Mouse (Mus musculus): ENCODE measurements around the gene Diaph3. TPM values are rescaled to one million over a fixed set of nuclear protein-coding genes. Genes with fewer than 3 reads are reported as not detected.

Diaph3 gene
- 5.8 and 6.5 TPM in 2 replicates for polyA plus RNA-seq (2016; fragmentation: Nextera tagmentation; extraction: Ambion mirVana)

DNA sequence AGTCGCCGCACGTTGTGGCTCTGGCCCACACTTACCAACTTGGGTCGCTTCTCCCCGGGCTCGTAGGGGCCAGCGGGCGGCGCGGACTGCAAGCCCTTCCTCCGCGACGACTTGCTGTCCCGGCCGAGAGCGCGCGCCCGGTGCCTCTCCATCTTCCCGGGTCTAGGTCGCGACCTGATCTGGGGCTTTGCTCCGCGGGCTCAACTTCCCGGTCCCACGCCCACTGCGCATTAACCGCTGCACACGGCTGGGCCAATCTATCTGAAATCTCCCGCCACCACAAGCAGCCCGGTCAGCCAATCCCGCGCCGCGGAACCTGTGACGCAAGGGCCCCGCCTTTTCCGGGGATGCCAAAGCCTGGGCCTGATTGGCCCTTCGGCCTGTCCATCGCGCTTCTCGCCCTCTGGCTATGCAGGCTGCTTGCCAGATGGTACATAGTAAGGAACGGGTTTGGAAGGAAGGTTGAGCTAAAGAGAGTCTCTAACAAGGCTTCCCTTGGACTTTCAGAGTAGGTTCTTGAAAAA lies at the start of gene Diaph3:
Diaph3 (minus strand) TSS at position 273 of the 524 bp plus-strand sequence.
- Histone ChIP-seq H3K27me3 (replicated peaks) (no peaks in the 10 kb centered on the region), H3K9me3 (no peaks in the 10 kb centered on the region), H3K4me2 (replicated peaks) (peak within 1 kb of the TSS; percentile 90), H3K36me3 (no peaks in the 10 kb centered on the region), H3K4me3 (peak within 1 kb of the TSS; percentile 71), H3K9ac (peak within 1 kb of the TSS; percentile 38; the same call in 1 of the 2 replicates), H3K4me1 (no peaks in the 10 kb centered on the region; the same call in 1 of the 2 replicates), H3K27ac (no peak within 1 kb of the TSS)
- WGBS, result 0% methylated on average over 43 of the region's 43 CpGs
- peak; percentile 100 for ATAC-seq (ENCODE audit: low FRiP score, low read depth)

DNA sequence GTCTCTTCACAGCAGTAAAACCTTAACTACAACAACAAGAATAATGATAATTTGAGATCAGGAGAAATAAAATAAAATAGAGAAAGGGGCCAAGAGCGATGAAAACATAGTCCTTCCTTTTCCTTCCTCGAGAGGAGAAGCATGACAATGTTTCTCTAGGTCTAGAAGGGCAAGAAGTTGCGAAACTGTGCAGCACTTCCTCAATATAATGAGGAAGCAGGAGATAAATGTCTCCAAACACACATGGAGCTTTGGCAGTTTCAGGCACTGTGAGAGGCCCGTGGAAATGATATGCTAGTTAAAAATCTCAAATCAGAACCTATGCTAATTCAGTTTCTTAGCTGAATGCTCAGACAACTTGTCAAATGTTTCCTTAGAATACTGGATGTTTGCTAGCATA lies 49.6 kb upstream of the Diaph3 start:
- H3K9ac ChIP-seq, result no peak overlapping the region
- no peaks in the 10 kb centered on the region for H3K36me3 ChIP-seq
- H3K9me3 ChIP-seq, result no peaks in the 10 kb centered on the region
- H3K4me1 ChIP-seq, result no peaks in the 10 kb centered on the region
- ATAC-seq (ENCODE audit: low FRiP score, low read depth), result no peak
- H3K4me2 ChIP-seq (replicated peaks), result no peak overlapping the region
- no peak overlapping the region for H3K27ac ChIP-seq
- no peaks in the 10 kb centered on the region for H3K27me3 ChIP-seq (replicated peaks)
- 87% methylated on average over 4 of the region's 4 CpGs for WGBS
- H3K4me3 ChIP-seq, result no peak overlapping the region

DNA sequence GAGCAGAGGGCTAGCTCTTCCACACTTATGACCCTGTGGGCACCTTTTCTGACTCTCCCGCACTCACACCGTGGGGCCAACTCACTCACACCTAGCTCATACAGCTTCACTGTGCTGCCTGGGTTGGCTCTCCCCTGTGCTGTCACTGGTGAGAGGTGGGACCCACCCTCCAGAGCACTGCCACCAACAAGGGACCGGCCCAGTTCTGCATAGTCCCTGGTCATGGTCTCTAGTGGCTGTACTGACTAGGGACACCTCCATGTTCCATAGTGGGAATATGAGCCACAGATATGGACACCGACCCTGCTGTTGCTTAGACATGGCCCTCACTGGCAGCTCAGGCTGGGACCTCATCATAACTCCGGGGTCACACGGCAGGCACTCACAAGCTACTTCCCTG lies 30.5 kb upstream of the Diaph3 start:
- H3K4me1 ChIP-seq, result no peaks in the 10 kb centered on the region
- H3K27ac ChIP-seq, result no peak overlapping the region
- no peak; the same call in 1 of the 2 replicates for ATAC-seq (ENCODE audit: low FRiP score, low read depth)
- H3K9me3 ChIP-seq, result no peaks in the 10 kb centered on the region
- no peak overlapping the region for H3K4me2 ChIP-seq (replicated peaks)
- WGBS, result 88% methylated on average over 6 of the region's 6 CpGs
- no peak overlapping the region for H3K4me3 ChIP-seq
- no peak overlapping the region for H3K9ac ChIP-seq
- no peaks in the 10 kb centered on the region for H3K27me3 ChIP-seq (replicated peaks)
- H3K36me3 ChIP-seq, result no peaks in the 10 kb centered on the region

DNA sequence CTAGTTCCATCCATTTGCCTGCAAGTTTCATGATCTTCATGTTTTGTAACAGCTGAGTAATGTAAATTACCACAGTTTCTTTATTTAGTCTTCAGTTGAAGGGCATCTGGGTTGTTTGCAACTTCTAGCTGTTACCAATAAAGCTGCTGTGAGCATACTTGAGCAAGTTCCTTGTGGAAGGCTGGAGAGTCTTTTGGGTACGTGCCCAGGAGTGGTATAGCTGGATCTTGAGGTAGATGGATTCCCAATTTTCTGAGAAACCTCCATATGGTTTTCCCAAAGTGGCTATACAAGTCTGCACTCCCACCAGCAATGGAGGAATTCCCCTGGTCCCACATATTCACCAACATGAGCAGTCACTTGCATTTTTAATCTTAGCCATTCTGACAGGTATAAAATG lies 28.1 kb upstream of the Diaph3 start:
- no peak overlapping the region for H3K4me2 ChIP-seq (replicated peaks)
- H3K9me3 ChIP-seq, result no peaks in the 10 kb centered on the region
- H3K27me3 ChIP-seq (replicated peaks), result no peaks in the 10 kb centered on the region
- no peak overlapping the region for H3K4me3 ChIP-seq
- 70% methylated on average over 1 of the region's 1 CpGs for WGBS
- H3K4me1 ChIP-seq, result no peaks in the 10 kb centered on the region
- no peak for ATAC-seq (ENCODE audit: low FRiP score, low read depth)
- no peak overlapping the region for H3K27ac ChIP-seq
- H3K36me3 ChIP-seq, result no peaks in the 10 kb centered on the region
- no peak overlapping the region for H3K9ac ChIP-seq

DNA sequence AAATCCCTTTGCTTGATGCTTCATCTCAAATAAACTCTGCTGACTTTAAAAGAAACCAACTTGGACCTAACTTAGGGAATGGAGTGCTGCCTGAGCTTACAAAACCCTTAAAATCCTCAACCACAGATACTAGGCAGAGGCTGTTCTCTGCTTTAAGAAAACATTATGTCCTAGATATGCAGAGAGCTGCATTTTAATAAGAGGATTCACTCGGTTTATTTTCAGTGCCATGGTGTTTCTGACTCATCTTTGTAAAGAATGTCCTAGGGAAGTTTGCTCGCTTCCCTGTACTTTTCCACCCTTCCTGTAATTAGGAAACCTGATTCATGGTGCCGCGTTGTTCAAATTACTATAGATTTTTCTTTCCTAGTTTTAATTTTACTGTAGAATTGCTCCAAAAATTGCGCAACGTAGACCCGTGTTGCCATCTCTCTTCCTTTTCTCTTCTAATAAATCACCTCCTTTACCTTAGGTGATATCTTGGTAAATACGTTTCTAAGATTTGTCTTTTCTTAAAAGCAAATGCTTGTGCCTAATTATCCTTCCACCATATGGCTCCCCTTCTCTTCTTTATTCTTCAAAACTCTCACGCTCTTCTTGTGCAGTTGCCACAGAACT lies 14.7 kb upstream of the Diaph3 start:
- no peaks in the 10 kb centered on the region for H3K4me1 ChIP-seq
- no peaks in the 10 kb centered on the region for H3K27me3 ChIP-seq (replicated peaks)
- H3K36me3 ChIP-seq, result no peaks in the 10 kb centered on the region
- no peak for ATAC-seq (ENCODE audit: low FRiP score, low read depth)
- H3K9me3 ChIP-seq, result no peaks in the 10 kb centered on the region
- no peak overlapping the region for H3K9ac ChIP-seq
- WGBS, result 85% methylated on average over 9 of the region's 9 CpGs
- H3K27ac ChIP-seq, result no peak overlapping the region
- H3K4me2 ChIP-seq (replicated peaks), result no peak overlapping the region
- H3K4me3 ChIP-seq, result no peak overlapping the region

DNA sequence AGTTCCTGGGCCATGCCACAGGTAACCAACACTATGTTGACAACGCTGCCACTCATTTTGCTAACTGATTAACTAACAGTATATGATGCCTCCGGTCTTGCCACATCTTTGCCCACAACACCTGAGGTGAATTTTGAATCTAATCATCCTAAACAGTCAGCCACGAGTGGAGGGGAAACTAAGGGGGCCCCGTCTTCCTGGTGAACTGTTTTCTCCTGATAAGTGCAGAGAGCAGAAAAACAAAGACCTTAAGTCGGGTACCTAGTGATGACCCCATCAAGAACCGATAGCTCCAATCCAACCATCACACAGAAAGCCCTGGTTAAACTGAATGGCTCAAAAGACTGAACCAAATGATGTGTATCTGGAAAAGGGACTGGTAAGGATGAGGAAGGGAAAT lies 8.6 kb upstream of the Diaph3 start:
- 85% methylated on average over 6 of the region's 6 CpGs for WGBS
- no peak for ATAC-seq (ENCODE audit: low FRiP score, low read depth)
- no peaks in the 10 kb centered on the region for H3K4me1 ChIP-seq

DNA sequence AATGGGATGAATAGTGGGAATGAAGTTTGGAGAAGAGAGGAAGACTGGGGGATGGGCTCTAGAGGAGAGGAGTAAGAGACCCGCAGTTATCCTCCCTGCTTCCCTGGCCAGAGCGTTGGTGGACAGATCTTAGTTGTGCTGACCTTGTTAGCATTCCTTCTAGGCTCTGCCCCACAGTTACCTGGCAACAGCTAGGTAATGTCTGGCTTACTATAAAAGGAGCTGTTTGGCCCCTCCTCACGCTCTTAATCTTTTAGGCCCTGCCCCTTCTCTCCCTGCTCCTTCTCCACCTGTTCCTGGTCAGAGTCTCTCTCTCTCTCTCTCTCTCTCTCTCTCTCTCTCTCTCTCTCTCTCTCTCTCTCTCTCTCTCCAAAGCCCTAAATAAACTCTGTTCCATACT lies 5.7 kb upstream of the Diaph3 start:
- H3K27me3 ChIP-seq (replicated peaks), result no peaks in the 10 kb centered on the region
- H3K27ac ChIP-seq, result no peak overlapping the region
- H3K4me3 ChIP-seq, result no peak overlapping the region
- WGBS, result 35% methylated on average over 3 of the region's 3 CpGs
- no peak overlapping the region for H3K4me2 ChIP-seq (replicated peaks)
- no peak for ATAC-seq (ENCODE audit: low FRiP score, low read depth)
- H3K9me3 ChIP-seq, result no peaks in the 10 kb centered on the region
- no peak overlapping the region for H3K9ac ChIP-seq
- H3K4me1 ChIP-seq, result no peaks in the 10 kb centered on the region
- H3K36me3 ChIP-seq, result no peaks in the 10 kb centered on the region

More for the DNA sequence above, 8.6 kb upstream of the Diaph3 start:
- H3K9ac ChIP-seq, result no peak overlapping the region
- no peak overlapping the region for H3K4me2 ChIP-seq (replicated peaks)
- no peaks in the 10 kb centered on the region for H3K9me3 ChIP-seq
- H3K27me3 ChIP-seq (replicated peaks), result no peaks in the 10 kb centered on the region
- H3K36me3 ChIP-seq, result no peaks in the 10 kb centered on the region
- H3K27ac ChIP-seq, result no peak overlapping the region
- no peak overlapping the region for H3K4me3 ChIP-seq

DNA sequence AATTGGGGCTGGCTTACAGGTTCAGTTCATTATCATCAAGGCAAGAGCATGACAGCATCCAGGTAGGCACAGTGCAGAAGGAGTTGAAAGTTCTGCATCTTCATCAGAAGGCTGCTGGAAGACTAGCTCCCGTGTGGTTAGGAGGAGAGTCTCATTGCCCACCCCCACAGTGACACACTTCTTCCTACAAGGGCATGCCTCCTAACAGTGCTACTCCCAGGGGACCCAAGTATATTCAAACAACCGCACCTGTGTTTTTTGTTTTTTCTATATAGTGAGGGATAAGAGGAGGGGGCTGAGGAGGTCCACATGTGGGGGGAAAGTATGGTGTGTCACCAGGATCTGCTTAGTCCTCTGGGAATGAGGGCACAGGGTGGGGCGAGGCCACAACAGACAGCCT lies 4.3 kb upstream of the Diaph3 start:
- H3K27me3 ChIP-seq (replicated peaks), result no peaks in the 10 kb centered on the region
- H3K4me1 ChIP-seq, result no peaks in the 10 kb centered on the region; the same call in 1 of the 2 replicates
- no peaks in the 10 kb centered on the region for H3K9me3 ChIP-seq
- ATAC-seq (ENCODE audit: low FRiP score, low read depth), result no peak
- no peak overlapping the region for H3K9ac ChIP-seq
- H3K27ac ChIP-seq, result no peak overlapping the region
- H3K4me3 ChIP-seq, result no peak overlapping the region
- no peak overlapping the region for H3K4me2 ChIP-seq (replicated peaks)
- WGBS, result 85% methylated on average over 3 of the region's 3 CpGs
- no peaks in the 10 kb centered on the region for H3K36me3 ChIP-seq

DNA sequence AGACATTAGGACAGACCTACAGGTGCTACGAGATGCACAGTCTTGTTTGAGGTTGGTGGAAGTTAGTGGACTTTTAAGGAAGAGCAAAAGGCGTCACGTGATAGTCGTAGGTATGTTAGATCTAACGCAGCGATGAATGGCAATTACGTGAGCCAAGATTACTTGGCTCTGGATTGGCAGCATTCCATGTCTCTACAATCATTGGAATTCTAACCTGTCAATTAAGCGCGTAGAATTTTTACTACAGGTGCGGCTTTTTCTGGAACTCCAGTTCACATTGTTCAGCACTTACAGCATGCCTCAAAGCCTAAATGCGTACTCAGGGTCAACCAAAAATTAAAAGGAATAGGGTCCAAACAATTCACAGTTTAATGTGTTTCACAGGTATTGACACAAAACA lies 742 bp upstream of the Diaph3 start:
- Histone ChIP-seq H3K9ac (no peak overlapping the region), H3K36me3 (no peaks in the 10 kb centered on the region), H3K4me3 (no peak overlapping the region), H3K27ac (no peak overlapping the region), H3K9me3 (no peaks in the 10 kb centered on the region), H3K4me2 (replicated peaks) (peak overlapping the region; percentile 90), H3K4me1 (no peaks in the 10 kb centered on the region; the same call in 1 of the 2 replicates), H3K27me3 (replicated peaks) (no peaks in the 10 kb centered on the region)
- 88% methylated on average over 11 of the region's 11 CpGs for WGBS
- ATAC-seq (ENCODE audit: low FRiP score, low read depth), result peak; percentile 5; the same call in 1 of the 2 replicates

DNA sequence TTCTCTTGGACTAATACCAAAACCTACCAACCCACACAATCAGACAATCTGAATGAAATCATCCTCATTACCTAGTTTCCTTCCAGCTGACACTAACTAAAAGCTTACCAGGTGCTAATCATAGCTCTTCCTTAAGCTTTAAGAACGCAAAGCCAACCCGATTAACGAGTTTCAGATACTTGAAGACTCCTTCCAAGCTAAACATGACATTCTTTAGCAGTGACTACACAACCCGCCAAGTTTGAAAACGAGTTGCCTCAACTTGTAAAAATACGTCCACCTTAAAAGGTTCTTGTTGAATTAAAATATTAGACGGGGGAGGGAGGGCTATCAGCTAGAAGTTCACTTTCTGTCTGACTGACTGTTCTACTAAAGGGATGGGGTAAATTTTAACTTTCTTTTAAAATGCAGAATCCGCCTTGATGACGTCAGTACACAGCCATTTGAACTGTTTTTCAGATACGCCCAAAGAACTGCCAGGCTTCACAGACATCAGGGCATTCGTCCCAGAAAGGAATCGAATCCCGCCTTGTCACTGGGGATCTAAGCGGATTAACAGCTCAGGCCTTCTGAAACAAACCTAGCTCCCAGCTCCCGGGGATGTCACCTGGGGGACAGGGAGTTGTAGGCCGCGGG lies 590 bp downstream of the Diaph3 start:
- H3K4me1 ChIP-seq, result no peaks in the 10 kb centered on the region; the same call in 1 of the 2 replicates
- peak overlapping the region; percentile 90 for H3K4me2 ChIP-seq (replicated peaks)
- H3K9ac ChIP-seq, result peak overlapping the region; percentile 38; the same call in 1 of the 2 replicates
- ATAC-seq (ENCODE audit: low FRiP score, low read depth), result peak; percentile 34
- H3K36me3 ChIP-seq, result no peaks in the 10 kb centered on the region
- 8% methylated on average over 17 of the region's 17 CpGs for WGBS
- H3K27ac ChIP-seq, result no peak overlapping the region
- H3K4me3 ChIP-seq, result peak overlapping the region; percentile 71
- no peaks in the 10 kb centered on the region for H3K27me3 ChIP-seq (replicated peaks)
- H3K9me3 ChIP-seq, result no peaks in the 10 kb centered on the region

DNA sequence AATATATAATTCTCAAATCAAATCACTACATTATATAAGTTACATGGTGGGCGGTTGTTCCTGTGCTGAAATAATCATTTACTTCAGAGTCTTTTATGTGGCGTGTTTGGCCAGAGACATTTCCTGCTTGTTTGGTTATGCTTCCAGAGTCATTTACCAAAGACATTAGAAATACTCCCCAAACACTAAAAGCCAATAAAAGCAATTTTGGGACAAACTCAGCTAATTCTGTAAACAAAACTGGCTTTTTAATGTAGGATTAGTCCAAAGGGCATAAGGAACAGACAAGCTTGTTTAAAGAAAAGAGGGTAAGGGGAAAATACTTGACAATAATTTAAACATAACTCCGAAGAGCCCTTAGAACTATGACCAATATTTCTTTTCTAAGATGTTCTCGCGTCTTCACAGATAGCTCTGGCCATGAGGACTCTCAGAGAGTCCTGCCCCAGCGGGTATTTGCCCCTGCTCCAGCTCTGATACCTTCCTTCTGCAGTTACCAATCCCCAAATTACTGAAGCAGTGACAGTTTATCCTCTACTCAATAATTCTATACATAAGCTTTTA lies 14.9 kb downstream of the Diaph3 start:
- Histone ChIP-seq H3K4me1 (no peaks in the 10 kb centered on the region), H3K4me3 (no peak overlapping the region), H3K9me3 (no peaks in the 10 kb centered on the region), H3K27ac (no peak overlapping the region), H3K27me3 (replicated peaks) (no peaks in the 10 kb centered on the region), H3K36me3 (no peaks in the 10 kb centered on the region), H3K4me2 (replicated peaks) (no peak overlapping the region), H3K9ac (no peak overlapping the region)
- ATAC-seq (ENCODE audit: low FRiP score, low read depth), result no peak
- 92% methylated on average over 6 of the region's 6 CpGs for WGBS

DNA sequence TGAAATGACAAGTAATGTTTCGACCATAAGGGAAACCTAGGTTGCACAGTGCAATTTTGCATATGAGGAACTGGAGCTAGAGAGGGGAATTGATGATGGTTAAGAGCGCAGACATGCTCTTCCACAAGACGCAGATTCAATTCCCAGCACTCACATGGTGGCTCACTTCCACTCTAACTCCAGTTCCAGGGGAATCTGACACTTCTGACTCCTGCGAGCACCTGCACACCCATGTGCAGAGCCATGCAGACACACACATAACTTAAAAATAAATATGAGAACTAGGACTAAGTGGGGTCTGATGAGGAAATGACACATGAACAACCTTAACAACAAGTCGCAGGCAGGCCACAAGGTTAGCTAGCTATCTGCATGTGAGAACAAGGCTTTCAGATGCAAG lies 15.5 kb downstream of the Diaph3 start:
- Histone ChIP-seq H3K4me2 (replicated peaks) (no peak overlapping the region), H3K4me1 (no peaks in the 10 kb centered on the region), H3K9ac (no peak overlapping the region), H3K27ac (no peak overlapping the region), H3K36me3 (no peaks in the 10 kb centered on the region), H3K9me3 (no peaks in the 10 kb centered on the region), H3K27me3 (replicated peaks) (no peaks in the 10 kb centered on the region), H3K4me3 (no peak overlapping the region)
- no peak for ATAC-seq (ENCODE audit: low FRiP score, low read depth)
- WGBS, result 86% methylated on average over 5 of the region's 5 CpGs

All from neural tube, embryonic 12.5 days (tissue).